Mouse (Mus musculus): Measurements from ENCODE around the gene Wwc1. TPM values are rescaled to one million over a fixed set of nuclear protein-coding genes. Genes with fewer than 3 reads are reported as not detected.
A peak's percentile ranks its signal among the peaks of the same experiment; 100 is the strongest.

Gene Wwc1
- polyA plus RNA-seq, 1 experiment from 2014 or later = 3.5 TPM

- H3K4me2 ChIP-seq = no peak overlapping the region
- no peak overlapping the region for H3K9ac ChIP-seq
- no peaks in the 10 kb centered on the region for H3K9me3 ChIP-seq
- no peaks in the 10 kb centered on the region for H3K27me3 ChIP-seq
- no peaks in the 10 kb centered on the region for H3K4me1 ChIP-seq
- no peak overlapping the region for H3K27ac ChIP-seq
- ATAC-seq (ENCODE audit: insufficient number of reproducible peaks, insufficient read depth, low FRiP score, low TSS enrichment, low read depth) = no peak
- H3K4me3 ChIP-seq = no peak overlapping the region
- WGBS = 74% methylated on average over 7 of the region's 7 CpGs
- H3K36me3 ChIP-seq = no peaks in the 10 kb centered on the region
These were observed 75.3 kb downstream of the Wwc1 start for GRCm38 (mm10) chr11:35904955-35905550.

- H3K9me3 ChIP-seq = no peaks in the 10 kb centered on the region
These were observed 77.2 kb downstream of the Wwc1 start for GRCm38 (mm10) chr11:35903079-35903478.

GRCm38 (mm10) chr11:35899946-35900345, 80.4 kb downstream of the Wwc1 start:
- Histone ChIP-seq H3K27ac (no peak overlapping the region), H3K9ac (no peak overlapping the region), H3K27me3 (no peaks in the 10 kb centered on the region), H3K4me1 (no peaks in the 10 kb centered on the region), H3K4me2 (no peak overlapping the region), H3K9me3 (no peaks in the 10 kb centered on the region), H3K36me3 (no peaks in the 10 kb centered on the region), H3K4me3 (no peak overlapping the region)
- 57% methylated on average over 9 of the region's 9 CpGs for WGBS
- ATAC-seq (ENCODE audit: insufficient number of reproducible peaks, insufficient read depth, low FRiP score, low TSS enrichment, low read depth) = no peak

More at GRCm38 (mm10) chr11:35903079-35903478, 77.2 kb downstream of the Wwc1 start:
- ATAC-seq (ENCODE audit: insufficient number of reproducible peaks, insufficient read depth, low FRiP score, low TSS enrichment, low read depth) = no peak
- Histone ChIP-seq H3K9ac (no peak overlapping the region), H3K4me3 (no peak overlapping the region), H3K4me2 (no peak overlapping the region), H3K27me3 (no peaks in the 10 kb centered on the region), H3K27ac (no peak overlapping the region), H3K4me1 (no peaks in the 10 kb centered on the region), H3K36me3 (no peaks in the 10 kb centered on the region)
- WGBS = 86% methylated on average over 9 of the region's 9 CpGs

- Histone ChIP-seq H3K9ac (peak overlapping the region; percentile 12; the same call in 1 of the 2 replicates), H3K36me3 (peaks cover 3% of the 10 kb centered on the region; the same call in 1 of the 2 replicates), H3K27me3 (no peaks in the 10 kb centered on the region), H3K4me1 (peaks cover 17% of the 10 kb centered on the region), H3K4me2 (peak overlapping the region; percentile 26; the same call in 1 of the 2 replicates), H3K27ac (peak overlapping the region; percentile 83), H3K9me3 (no peaks in the 10 kb centered on the region), H3K4me3 (no peak overlapping the region)
- 0 out of 2 replicates have a peak, but pooled peaks have one; percentile 18 for ATAC-seq (ENCODE audit: insufficient number of reproducible peaks, insufficient read depth, low FRiP score, low TSS enrichment, low read depth)
- 24% methylated on average over 4 of the region's 4 CpGs for WGBS
These were observed 86.9 kb downstream of the Wwc1 start for GRCm38 (mm10) chr11:35893454-35893853.

GRCm38 (mm10) chr11:35893018-35893421, 87.3 kb downstream of the Wwc1 start:
- H3K27me3 ChIP-seq = no peaks in the 10 kb centered on the region
- peak overlapping the region; percentile 12; the same call in 1 of the 2 replicates for H3K9ac ChIP-seq
- H3K4me2 ChIP-seq = peak overlapping the region; percentile 26; the same call in 1 of the 2 replicates
- H3K9me3 ChIP-seq = no peaks in the 10 kb centered on the region
- H3K27ac ChIP-seq = peak overlapping the region; percentile 83
- H3K4me3 ChIP-seq = no peak overlapping the region
- 17% methylated on average over 10 of the region's 10 CpGs for WGBS
- peak; percentile 35; the same call in 1 of the 2 replicates for ATAC-seq (ENCODE audit: insufficient number of reproducible peaks, insufficient read depth, low FRiP score, low TSS enrichment, low read depth)
- peaks cover 17% of the 10 kb centered on the region for H3K4me1 ChIP-seq
- H3K36me3 ChIP-seq = peaks cover 3% of the 10 kb centered on the region; the same call in 1 of the 2 replicates

- 62% methylated on average over 9 of the region's 9 CpGs for WGBS
- peaks cover 17% of the 10 kb centered on the region for H3K4me1 ChIP-seq
- peak overlapping the region; percentile 83 for H3K27ac ChIP-seq
- no peak overlapping the region for H3K4me2 ChIP-seq
- no peak overlapping the region for H3K9ac ChIP-seq
- ATAC-seq (ENCODE audit: insufficient number of reproducible peaks, insufficient read depth, low FRiP score, low TSS enrichment, low read depth) = no peak
- no peak overlapping the region for H3K4me3 ChIP-seq
- no peaks in the 10 kb centered on the region for H3K27me3 ChIP-seq
- peaks cover 3% of the 10 kb centered on the region; the same call in 1 of the 2 replicates for H3K36me3 ChIP-seq
- no peaks in the 10 kb centered on the region for H3K9me3 ChIP-seq
These were observed 88.0 kb downstream of the Wwc1 start for GRCm38 (mm10) chr11:35892293-35892692.

GRCm38 (mm10) chr11:35888790-35889189, 91.5 kb downstream of the Wwc1 start:
- ATAC-seq (ENCODE audit: insufficient number of reproducible peaks, insufficient read depth, low FRiP score, low TSS enrichment, low read depth) = no peak
- Histone ChIP-seq H3K9me3 (no peaks in the 10 kb centered on the region), H3K27me3 (no peaks in the 10 kb centered on the region), H3K9ac (no peak overlapping the region), H3K4me2 (no peak overlapping the region), H3K36me3 (peaks cover 3% of the 10 kb centered on the region; the same call in 1 of the 2 replicates), H3K27ac (no peak overlapping the region), H3K4me1 (peaks cover 16% of the 10 kb centered on the region), H3K4me3 (no peak overlapping the region)
- WGBS = 87% methylated on average over 8 of the region's 8 CpGs

GRCm38 (mm10) chr11:35882777-35883176, 97.5 kb downstream of the Wwc1 start:
- no peak for ATAC-seq (ENCODE audit: insufficient number of reproducible peaks, insufficient read depth, low FRiP score, low TSS enrichment, low read depth)
- 96% methylated on average over 6 of the region's 6 CpGs for WGBS

GRCm38 (mm10) chr11:35878559-35878897, 101.8 kb downstream of the Wwc1 start:
- no peak overlapping the region for H3K9ac ChIP-seq
- H3K9me3 ChIP-seq = no peaks in the 10 kb centered on the region
- H3K4me3 ChIP-seq = no peak overlapping the region
- 47% methylated on average over 4 of the region's 4 CpGs for WGBS
- ATAC-seq (ENCODE audit: insufficient number of reproducible peaks, insufficient read depth, low FRiP score, low TSS enrichment, low read depth) = no peak
- H3K4me1 ChIP-seq = peaks cover 19% of the 10 kb centered on the region
- no peak overlapping the region for H3K27ac ChIP-seq
- peaks cover 3% of the 10 kb centered on the region; the same call in 1 of the 2 replicates for H3K36me3 ChIP-seq
- no peaks in the 10 kb centered on the region for H3K27me3 ChIP-seq
- H3K4me2 ChIP-seq = no peak overlapping the region

More at GRCm38 (mm10) chr11:35882777-35883176, 97.5 kb downstream of the Wwc1 start:
- H3K4me2 ChIP-seq = no peak overlapping the region
- no peaks in the 10 kb centered on the region; the same call in 1 of the 2 replicates for H3K36me3 ChIP-seq
- H3K4me1 ChIP-seq = peaks cover 7% of the 10 kb centered on the region; the same call in 1 of the 2 replicates
- H3K4me3 ChIP-seq = no peak overlapping the region
- no peaks in the 10 kb centered on the region for H3K27me3 ChIP-seq
- no peak overlapping the region for H3K9ac ChIP-seq
- H3K27ac ChIP-seq = no peak overlapping the region
- no peaks in the 10 kb centered on the region for H3K9me3 ChIP-seq

- Histone ChIP-seq H3K36me3 (peaks cover 3% of the 10 kb centered on the region; the same call in 1 of the 2 replicates), H3K27ac (no peak overlapping the region), H3K4me1 (peaks cover 21% of the 10 kb centered on the region), H3K4me2 (no peak overlapping the region), H3K27me3 (no peaks in the 10 kb centered on the region), H3K9me3 (no peaks in the 10 kb centered on the region), H3K4me3 (no peak overlapping the region), H3K9ac (no peak overlapping the region)
- ATAC-seq (ENCODE audit: insufficient number of reproducible peaks, insufficient read depth, low FRiP score, low TSS enrichment, low read depth) = no peak
- WGBS = 59% methylated on average over 14 of the region's 14 CpGs
These were observed 102.4 kb downstream of the Wwc1 start for GRCm38 (mm10) chr11:35877651-35878558.

GRCm38 (mm10) chr11:35873624-35874244, 106.6 kb downstream of the Wwc1 start:
- ATAC-seq (ENCODE audit: insufficient number of reproducible peaks, insufficient read depth, low FRiP score, low TSS enrichment, low read depth) = no peak
- H3K4me1 ChIP-seq = peaks cover 24% of the 10 kb centered on the region
- no peak overlapping the region for H3K4me3 ChIP-seq
- H3K4me2 ChIP-seq = peak overlapping the region; percentile 30; the same call in 1 of the 2 replicates
- 32% methylated on average over 21 of the region's 21 CpGs for WGBS
- no peaks in the 10 kb centered on the region for H3K9me3 ChIP-seq
- H3K36me3 ChIP-seq = peaks cover 6% of the 10 kb centered on the region; the same call in 1 of the 2 replicates
- H3K27me3 ChIP-seq = no peaks in the 10 kb centered on the region
- H3K27ac ChIP-seq = no peak overlapping the region
- no peak overlapping the region for H3K9ac ChIP-seq
